Mouse (Mus musculus): Measurements from ENCODE around the gene Hmgb4. TPM values are rescaled to one million over a fixed set of nuclear protein-coding genes. Genes with fewer than 3 reads are reported as not detected.

Hmgb4 gene
- not detected for polyA plus RNA-seq (2015; fragmentation: Illumina TruSeq; extraction: RNeasy Lipid Tissue Mini Kit (QIAGEN cat#74804); ENCODE audit: low read depth, low replicate concordance)

GRCm38 (mm10) chr4:128260907-128261560 is at the start of gene Hmgb4:
TSS of gene Hmgb4 (minus strand) at chr4:128260957.

